Mouse (Mus musculus) small intestine, adult 2 months (tissue): ENCODE data around the gene Ccl2.

ENCODE experiments used
- CTCF ChIP-seq: fragments of 200-500 bp; IDR thresholded peaks from 2 replicates; pipeline ENCODE4 v1.5.1; 2012; ENCODE audit warnings: low read depth, mild to moderate bottlenecking, control low read depth, inconsistent platforms, low read length, moderate library complexity, mixed read lengths; ENCODE audit not compliant: insufficient replicate concordance, insufficient read length; ENCODE audit errors: extremely low read depth
- POLR2A ChIP-seq: fragments of 200-500 bp; IDR thresholded peaks from 2 replicates; pipeline ENCODE4 v1.6.1; 2012; ENCODE audit warnings: low read depth, mild to moderate bottlenecking, control low read depth, inconsistent platforms, low read length, moderate library complexity

DNA sequence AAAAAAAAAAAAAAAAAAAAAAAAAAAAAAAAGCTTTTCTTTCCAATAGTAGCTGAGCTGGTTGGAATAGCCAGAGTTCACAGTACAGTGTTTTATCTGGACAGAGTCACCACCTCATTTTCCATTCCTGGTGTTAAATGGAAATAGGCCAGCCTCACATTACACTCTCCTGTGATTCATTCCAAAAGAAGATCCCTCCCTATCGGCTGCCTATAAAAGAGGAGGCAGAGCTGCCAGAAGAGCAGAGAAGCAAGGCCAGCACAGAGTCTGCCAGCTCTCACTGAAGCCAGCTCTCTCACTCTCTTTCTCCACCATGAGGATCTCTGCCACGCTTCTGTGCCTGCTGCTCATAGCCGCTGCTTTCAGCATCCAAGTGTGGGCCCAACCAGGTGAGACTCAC is 10.1 kb downstream of the Ccl2 start, which contains the start of gene Ccl7:
- TF ChIP-seq CTCF (no peak), POLR2A (no peak)
